Mouse (Mus musculus): ENCODE data around the gene P4hb.

The P4hb gene

GRCm38 (mm10) chr11:120510375-120511030 is 62.5 kb downstream of the P4hb start:
- in situ Hi-C loops (cut with MboI) = no loop called here
